Mouse (Mus musculus) left cerebral cortex, postnatal 10 days (tissue): ENCODE measurements at regions not wholly inside any gene's neighbourhood (a gene's known extent, or its start where the extent isn't known, plus 50 kb on each side); places are given as distances from the start of the nearest gene placed in this dataset.
"Not testable (repeated sequence)": the region's sequence is repeated elsewhere in the genome, so short reads cannot be mapped to it uniquely, and the experiment has no call there.

Source experiments
- DNase-seq, 2 experiments: peaks; one replicate each; pipeline ENCODE4 v3.0.0; 2021 to 2022; ENCODE audit warnings: low spot score in 2 of 2, mixed read lengths in 1 of 2; ENCODE audit errors: extremely low spot score in 1 of 2
- intact Hi-C: fragments of 180-260 bp; cut with DNase I; formaldehyde crosslinking; loops from one replicate; pipeline ENCODE4 v1.15.1; 2025

DNA sequence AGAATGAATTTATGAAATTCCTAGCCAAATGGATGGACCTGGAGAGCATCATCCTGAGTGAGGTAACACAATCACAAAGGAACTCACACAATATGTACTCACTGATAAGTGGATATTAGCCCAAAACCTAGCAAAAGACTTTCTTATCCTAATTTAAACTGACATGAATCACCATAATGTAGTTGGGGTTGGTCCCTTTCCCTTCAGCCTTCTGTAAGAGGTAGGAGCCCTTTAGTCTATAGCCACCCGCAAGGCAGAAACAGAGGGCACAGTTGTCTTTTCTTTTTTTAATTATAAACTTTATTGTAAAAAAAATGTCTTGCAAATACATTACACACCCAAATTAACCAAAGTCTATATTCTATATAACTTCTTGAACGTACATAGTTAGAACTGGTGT is 81.3 kb downstream of the Ogfrl1 start:
- DNase-seq, intact Hi-C loops: not testable (repeated sequence)

DNA sequence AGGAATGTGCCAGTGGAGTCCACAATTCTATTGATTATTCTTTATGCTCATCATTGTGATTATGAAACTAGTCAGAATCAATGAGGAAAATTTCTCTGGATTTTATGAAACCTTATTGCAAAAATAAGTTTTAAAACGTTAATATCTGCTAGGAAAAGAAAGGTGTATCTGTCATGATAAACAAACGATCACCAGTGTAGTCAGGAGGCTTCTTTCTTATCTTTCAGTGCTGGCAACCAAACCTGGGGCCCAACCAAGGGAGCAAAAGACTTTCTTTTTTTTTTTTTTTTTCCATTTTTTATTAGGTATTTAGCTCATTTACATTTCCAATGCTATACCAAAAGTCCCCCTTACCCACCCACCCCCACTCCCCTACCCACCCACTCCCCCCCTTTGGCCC is 82.7 kb downstream of the Ogfrl1 start:
- intact Hi-C loops, DNase-seq: not testable (repeated sequence)

- intact Hi-C loops: no loop called here
- DNase-seq: no peak
Measured at GRCm38 (mm10) chr1:23292718-23293117, 104.9 kb downstream of the Ogfrl1 start.

- intact Hi-C loops: loop anchor here (10.0 kb wide), 1 partner anchor 682 kb away; no protein-coding TSS in a partner anchor
- peak; percentile 65 to 67 for DNase-seq
Measured at GRCm38 (mm10) chr1:23286741-23287140, 110.8 kb downstream of the Ogfrl1 start.

DNA sequence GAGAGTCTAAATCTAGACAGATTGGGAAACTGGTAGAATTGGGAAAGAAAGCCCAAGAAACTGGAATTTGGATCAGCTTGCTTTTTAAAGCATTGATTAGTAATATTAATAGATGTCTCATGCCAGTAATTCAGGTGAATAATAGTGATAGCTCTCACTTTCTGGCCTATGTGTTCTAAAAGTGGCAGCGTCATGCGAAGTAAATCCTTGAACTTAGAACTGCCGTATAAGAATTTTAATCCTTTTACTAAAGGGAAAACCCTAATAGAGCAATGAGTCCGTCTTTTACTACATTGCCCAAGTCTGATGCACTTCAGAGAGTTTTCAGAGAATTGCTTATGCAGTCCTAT is 114.7 kb downstream of the Ogfrl1 start:
- intact Hi-C loops: loop anchor here (10.0 kb wide), 1 partner anchor 678 kb away; no protein-coding TSS in a partner anchor
- DNase-seq: no peak

DNA sequence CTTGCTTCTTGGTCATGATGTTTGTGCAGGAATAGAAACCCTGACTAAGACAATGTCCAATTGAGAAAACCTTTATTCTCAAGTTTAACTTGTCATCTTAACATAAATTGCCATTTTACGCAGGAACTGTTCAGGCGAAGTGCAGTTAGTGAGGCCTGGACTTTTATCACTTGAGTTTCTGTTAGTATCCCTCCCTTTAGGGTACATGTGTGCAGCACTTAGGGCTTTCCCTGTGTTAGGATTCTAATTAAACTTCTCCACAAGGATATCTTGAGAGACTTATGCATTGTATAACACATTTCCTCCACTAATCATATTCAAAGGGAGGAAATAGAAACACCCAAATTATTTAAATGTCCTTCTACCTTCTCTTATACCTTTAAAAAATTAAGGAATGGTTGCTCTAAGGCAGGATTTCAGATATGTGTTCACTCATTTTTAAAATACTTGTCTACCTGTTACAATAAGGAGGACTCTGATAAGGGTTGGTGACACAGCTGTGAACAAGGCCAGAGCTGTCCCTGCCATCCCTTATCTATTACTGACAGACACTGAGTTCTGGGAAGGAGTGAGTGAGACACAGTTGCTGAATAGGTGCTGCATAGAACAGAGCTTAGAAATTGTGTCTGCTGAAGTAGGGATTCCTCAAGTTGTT is 115.2 kb downstream of the Ogfrl1 start:
- intact Hi-C loops: loop anchor here (10.0 kb wide), 1 partner anchor 678 kb away; no protein-coding TSS in a partner anchor
- no peak for DNase-seq

DNA sequence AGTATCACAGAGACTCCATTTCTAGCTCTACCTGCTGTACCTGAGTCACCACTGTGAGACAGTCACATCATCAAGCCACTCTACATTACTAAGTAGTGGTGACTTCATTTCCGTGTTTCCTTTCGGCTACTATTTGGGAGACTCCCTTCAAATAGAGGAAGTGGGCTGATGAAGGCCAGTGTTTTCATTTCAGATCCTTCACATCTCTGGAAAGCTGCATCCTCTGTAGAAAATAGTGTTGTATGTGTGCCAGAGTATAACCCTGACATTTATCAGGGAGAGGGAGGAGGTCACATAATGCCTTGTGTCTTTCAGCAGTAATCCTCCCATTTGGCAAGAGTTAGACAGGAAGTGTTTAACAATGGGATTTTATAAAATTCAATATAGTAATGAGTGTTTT is 117.7 kb downstream of the Ogfrl1 start:
- no peak for DNase-seq
- intact Hi-C loops: loop anchor here (10.0 kb wide), 1 partner anchor 675 kb away; no protein-coding TSS in a partner anchor

GRCm38 (mm10) chr1:23272077-23272476 is 125.5 kb downstream of the Ogfrl1 start:
- intact Hi-C loops: loop anchor here (2.0 kb wide), 1 partner anchor 15 kb away; no protein-coding TSS in a partner anchor
- peak in 1 of 2 experiments; percentile 21 for DNase-seq

DNA sequence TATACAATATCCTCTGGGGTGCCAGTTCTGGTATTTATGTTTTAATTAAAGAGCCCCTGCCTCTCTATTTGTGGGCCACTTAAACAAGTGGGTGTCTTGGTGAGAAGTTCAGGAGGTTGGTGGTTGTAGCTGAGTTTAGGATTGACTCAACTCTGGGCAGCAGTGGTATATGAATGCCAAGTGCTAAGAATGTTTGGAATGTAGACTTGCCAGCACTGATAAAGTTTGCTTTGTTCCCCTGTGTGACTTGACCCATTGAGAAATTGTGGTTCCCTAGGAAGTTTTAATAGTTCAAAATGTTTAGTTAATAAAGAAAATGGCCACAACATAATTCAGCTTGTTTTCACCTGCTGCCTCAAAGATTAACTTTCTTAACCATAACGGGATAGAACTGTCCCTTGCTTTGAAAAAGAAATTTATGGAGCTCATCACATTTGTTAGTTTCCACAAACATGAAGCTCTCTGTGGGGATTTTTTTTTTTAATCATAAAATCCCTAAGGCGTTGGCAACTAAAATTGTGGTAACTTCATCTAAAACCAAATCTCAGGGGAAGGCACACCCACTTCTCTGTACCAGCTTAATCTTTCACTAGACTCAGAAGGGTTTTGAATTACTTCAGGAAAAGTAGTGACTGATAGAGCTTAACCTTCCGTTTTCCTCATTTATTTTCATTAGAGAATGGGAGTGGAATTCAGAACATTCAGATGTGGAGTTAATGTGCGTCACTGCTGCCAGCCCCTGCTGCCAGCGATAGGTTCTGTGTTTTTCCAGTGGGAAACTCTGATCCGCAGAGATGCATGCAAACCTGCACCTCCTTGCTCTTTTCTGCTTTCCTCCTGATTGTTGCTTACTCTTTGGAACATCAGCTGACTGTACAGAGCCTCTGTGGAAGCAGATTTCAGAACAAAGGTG is 126.4 kb downstream of the Ogfrl1 start:
- intact Hi-C loops: no loop called here
- no peak for DNase-seq

DNA sequence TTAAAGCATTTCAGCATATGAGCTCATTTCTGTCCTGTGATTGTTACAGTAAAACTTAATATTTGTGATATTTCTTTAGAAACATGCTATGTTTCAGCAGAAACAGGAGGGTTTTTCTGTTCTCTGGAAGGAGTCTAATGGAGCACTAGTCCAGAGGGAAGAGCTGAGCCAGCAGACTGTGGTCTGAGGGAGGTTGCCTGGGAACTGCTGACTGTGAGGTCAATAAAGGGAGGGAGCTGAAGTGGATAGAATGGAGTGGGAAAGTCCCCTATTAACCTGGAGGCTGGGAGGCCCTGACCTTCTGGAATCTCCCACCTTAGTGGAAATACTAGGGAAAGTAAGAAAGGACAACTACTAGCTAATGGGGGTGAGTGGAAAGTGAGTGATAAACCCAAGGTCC is 129.5 kb downstream of the Ogfrl1 start:
- intact Hi-C loops: no loop called here
- DNase-seq: no peak

- DNase-seq: no peak
- intact Hi-C loops: no loop called here
Measured at GRCm38 (mm10) chr1:23265556-23266232, 131.9 kb downstream of the Ogfrl1 start.

- no peak for DNase-seq
- intact Hi-C loops: no loop called here
Measured at GRCm38 (mm10) chr1:23264251-23264650, 133.3 kb downstream of the Ogfrl1 start.

GRCm38 (mm10) chr1:23263798-23264197 is 133.8 kb downstream of the Ogfrl1 start:
- DNase-seq: no peak

DNA sequence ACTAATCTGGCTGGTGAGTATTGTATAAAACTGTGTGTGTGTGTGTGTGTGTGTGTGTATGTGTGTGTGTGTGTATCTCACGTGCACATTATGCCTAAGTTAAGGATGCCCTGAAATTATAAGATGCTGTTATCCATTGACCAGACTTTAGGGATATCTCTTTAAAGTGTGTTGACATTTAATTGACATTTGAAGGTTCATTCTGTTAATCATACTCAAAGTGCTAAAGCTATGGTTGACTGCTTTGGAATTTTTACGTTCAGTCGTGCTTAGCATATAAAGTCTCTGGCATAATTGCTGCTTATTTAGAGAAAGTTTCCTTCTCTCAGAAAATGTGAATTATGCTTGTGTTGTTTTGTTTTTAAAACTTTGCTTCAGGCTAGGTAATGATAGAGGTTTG is 135.9 kb downstream of the Ogfrl1 start:
- intact Hi-C loops: no loop called here

More at GRCm38 (mm10) chr1:23263798-23264197, 133.8 kb downstream of the Ogfrl1 start:
- intact Hi-C loops: no loop called here

DNA sequence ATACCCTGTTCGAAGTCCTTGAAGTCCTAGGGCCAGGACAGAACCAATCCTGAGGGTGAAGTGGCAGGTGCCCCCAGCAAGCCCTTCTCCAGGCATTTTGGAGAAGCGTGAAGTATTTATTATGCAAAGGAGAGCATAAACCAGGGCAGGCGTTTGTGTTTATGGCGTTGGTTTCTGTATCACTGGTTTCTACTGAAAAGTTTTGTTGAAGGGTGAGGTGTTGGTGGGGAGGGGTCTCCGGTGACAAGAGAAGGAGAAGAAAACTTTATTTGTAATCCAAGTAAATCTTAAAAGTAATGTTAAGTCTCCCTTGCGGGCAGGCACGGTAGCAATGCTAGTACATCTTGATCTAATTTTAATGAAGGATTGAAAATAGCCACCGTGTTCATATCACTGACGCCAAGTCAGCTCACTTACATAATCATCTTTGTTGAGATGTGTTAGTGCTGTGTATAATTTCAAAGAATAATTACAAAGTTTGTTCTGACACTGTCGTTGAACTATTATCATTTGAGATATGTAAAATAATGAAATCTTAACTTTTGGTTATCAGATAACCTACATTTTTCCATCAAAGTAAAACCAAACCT is 140.2 kb downstream of the Ogfrl1 start:
- no peak for DNase-seq
- intact Hi-C loops: loop anchor here (2.0 kb wide), 1 partner anchor 15 kb away; no protein-coding TSS in a partner anchor

More for the DNA sequence above, 135.9 kb downstream of the Ogfrl1 start:
- DNase-seq: no peak

GRCm38 (mm10) chr1:23256630-23257001 is 141.0 kb downstream of the Ogfrl1 start:
- intact Hi-C loops: loop anchor here (2.0 kb wide), 1 partner anchor 16 kb away; no protein-coding TSS in a partner anchor
- DNase-seq: peak; percentile 56 to 90

GRCm38 (mm10) chr1:23255925-23256629 is 141.5 kb downstream of the Ogfrl1 start:
- intact Hi-C loops: loop anchor here (2.0 kb wide), 1 partner anchor 17 kb away; no protein-coding TSS in a partner anchor
- peak; percentile 93 to 99 for DNase-seq

- DNase-seq: no peak
- intact Hi-C loops: no loop called here
Measured at GRCm38 (mm10) chr1:23254235-23254634, 143.3 kb downstream of the Ogfrl1 start.
